Mouse (Mus musculus): ENCODE measurements around the gene Olfr638.
"Not testable (repeated sequence)": the region's sequence is repeated elsewhere in the genome, so short reads cannot be mapped to it uniquely, and the experiment has no call there.

Olfr638 gene

DNA sequence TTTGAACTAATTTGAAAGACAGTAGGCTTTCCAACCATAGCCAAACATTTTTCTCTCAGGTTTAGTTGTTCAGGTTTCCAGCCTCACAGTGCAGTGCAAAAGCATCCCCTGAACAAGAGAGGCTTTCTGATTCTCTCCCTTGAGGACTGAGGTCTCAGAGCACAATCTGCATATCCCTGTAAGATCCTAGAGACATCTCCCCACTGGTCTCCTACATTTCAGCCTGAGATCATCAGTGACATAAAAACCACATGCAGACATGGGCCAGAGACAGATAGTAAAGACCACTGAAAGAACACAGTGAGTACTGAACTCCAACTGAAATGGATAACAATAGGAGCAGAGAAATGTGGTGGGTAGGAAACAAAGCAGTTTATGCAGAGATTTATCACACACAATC is at the start of gene Olfr638:
Gene Olfr638 (plus strand): TSS at position 301 of the 400 bp plus-strand sequence.
- no peak for DNase-seq

- DNase-seq, result not testable (repeated sequence)
These were observed 31.7 kb upstream of the Olfr638 start for GRCm38 (mm10) chr7:103966873-103967272.

GRCm38 (mm10) chr7:103970852-103971251 is 27.7 kb upstream of the Olfr638 start, which contains the start of gene Olfr635:
Gene Olfr635 (plus strand): TSS chr7:103971152.
- no peak for DNase-seq

- no peak for DNase-seq
These were observed 26.8 kb upstream of the Olfr638 start for GRCm38 (mm10) chr7:103971782-103972181.

GRCm38 (mm10) chr7:103999124-103999523 is 578 bp downstream of the Olfr638 start:
- no peak for DNase-seq

GRCm38 (mm10) chr7:104017203-104017602 is 18.7 kb downstream of the Olfr638 start, which contains the start of gene Olfr639:
Gene Olfr639 (minus strand): TSS chr7:104017303.
- DNase-seq, result no peak

DNA sequence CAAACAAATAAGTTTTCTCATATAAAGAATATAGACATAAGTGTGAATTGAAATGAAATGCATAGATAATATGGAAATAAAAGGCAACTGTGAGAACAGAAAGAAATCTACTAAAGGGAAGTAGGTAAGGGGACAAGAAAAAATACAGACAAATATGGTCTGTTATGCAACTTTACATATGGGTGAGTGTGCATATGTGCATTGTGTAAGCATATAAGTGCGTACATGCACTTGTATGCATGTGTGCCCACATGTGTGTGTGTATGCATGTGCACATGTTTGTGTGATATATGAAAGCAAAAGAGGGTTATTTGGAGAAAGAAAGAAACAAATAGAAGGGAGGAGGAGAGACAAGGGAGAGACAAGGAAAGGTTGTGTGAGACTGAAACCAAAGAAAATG is 20.4 kb downstream of the Olfr638 start:
- no peak for DNase-seq

- no peak for DNase-seq
These were observed 23.1 kb downstream of the Olfr638 start for GRCm38 (mm10) chr7:104021651-104022050.

DNA sequence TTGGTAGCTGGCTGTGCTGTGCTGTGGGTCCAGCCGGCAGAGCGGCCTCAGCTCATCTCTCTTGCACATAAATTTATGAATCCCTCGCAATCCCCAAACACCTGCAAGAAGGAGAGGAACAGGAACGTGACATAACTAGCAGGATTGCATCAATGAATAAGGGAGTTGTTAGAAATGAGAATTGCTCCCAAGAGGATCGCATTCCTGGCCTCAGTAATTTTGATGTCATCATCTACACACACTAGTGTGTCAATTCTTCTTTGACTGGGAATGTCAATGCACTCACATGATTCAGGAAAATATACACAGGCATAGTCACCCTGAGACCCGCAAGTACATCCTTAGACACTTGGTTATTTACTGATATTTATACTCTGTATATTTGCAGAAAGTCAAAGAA is 26.9 kb downstream of the Olfr638 start, which contains the start of gene Olfr640:
Gene Olfr640 (minus strand): TSS at position 101 of the 400 bp plus-strand sequence.
- no peak for DNase-seq

GRCm38 (mm10) chr7:104026978-104027377 is 28.4 kb downstream of the Olfr638 start:
- no peak for DNase-seq

GRCm38 (mm10) chr7:104035145-104035544 is 36.6 kb downstream of the Olfr638 start, which contains the start of gene Olfr641:
Gene Olfr641 (plus strand): TSS chr7:104035445.
- DNase-seq, result no peak

DNA sequence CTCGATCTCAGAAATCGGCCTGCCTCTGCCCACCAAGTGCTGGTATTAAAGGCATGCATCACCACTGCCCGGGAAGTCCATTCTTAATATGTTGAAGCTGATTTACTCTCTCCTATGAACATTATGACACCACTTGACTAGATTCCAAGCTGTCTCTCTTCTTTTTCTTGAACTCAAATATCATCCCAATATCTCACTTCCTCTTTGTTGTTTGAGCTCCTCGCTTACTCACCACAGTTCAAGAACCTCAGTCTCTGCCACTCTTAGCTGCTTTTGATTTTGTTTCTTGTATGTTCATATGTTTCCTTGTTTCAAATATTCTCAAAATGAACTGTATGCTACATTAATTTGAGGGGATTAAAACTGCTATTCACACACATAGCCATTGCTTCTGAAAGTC is 52.2 kb downstream of the Olfr638 start:
- no peak for DNase-seq

GRCm38 (mm10) chr7:104052566-104052965 is 54.0 kb downstream of the Olfr638 start, which contains the start of gene Olfr642:
Gene Olfr642 (minus strand): TSS chr7:104052666.
- DNase-seq, result no peak

Data from thymus, postnatal 36 days (tissue).